Mouse (Mus musculus) embryonic facial prominence, embryonic 10.5 days (tissue): ENCODE measurements at regions not wholly inside any gene's neighbourhood (a gene's known extent, or its start where the extent isn't known, plus 50 kb on each side); places are given as distances from the start of the nearest gene placed in this dataset.

Source experiments
- DNase-seq: peaks from one replicate; pipeline ENCODE4 v3.0.0-alpha.2; 2017; ENCODE audit warnings: low spot score
- H3K27ac ChIP-seq: fragments of 300-500 bp; sonication (generic); replicated peaks from 2 replicates; pipeline ENCODE4 v1.5.1; 2016; ENCODE audit warnings: mild to moderate bottlenecking
- H3K27me3 ChIP-seq: fragments of 300-500 bp; sonication (generic); replicated peaks from 2 replicates; pipeline ENCODE4 v1.6.1; 2016; ENCODE audit warnings: low read depth, mild to moderate bottlenecking; ENCODE audit not compliant: poor library complexity, severe bottlenecking
- H3K36me3 ChIP-seq: fragments of 300-500 bp; sonication (generic); replicated peaks from 2 replicates; pipeline ENCODE4 v1.6.1; 2016; ENCODE audit warnings: mild to moderate bottlenecking, moderate library complexity
- H3K4me1 ChIP-seq: fragments of 300-500 bp; sonication (generic); 2 replicates; pipeline ENCODE4 v1.6.1; 2016
- H3K4me3 ChIP-seq: fragments of 300-500 bp; sonication (generic); 2 replicates; pipeline ENCODE4 v1.5.1; 2016; ENCODE audit warnings: mild to moderate bottlenecking, moderate library complexity
- H3K9me3 ChIP-seq: fragments of 300-500 bp; sonication (generic); 2 replicates; pipeline ENCODE4 v1.6.1; 2016; ENCODE audit warnings: mild to moderate bottlenecking
- WGBS: fragments of 180-500 bp; shearing (Covaris S2); methylation state at CpG from one replicate; pipeline ENCODE4 v1.1.7; 2016; 5-methylcytosine and 5-hydroxymethylcytosine counted together

DNA sequence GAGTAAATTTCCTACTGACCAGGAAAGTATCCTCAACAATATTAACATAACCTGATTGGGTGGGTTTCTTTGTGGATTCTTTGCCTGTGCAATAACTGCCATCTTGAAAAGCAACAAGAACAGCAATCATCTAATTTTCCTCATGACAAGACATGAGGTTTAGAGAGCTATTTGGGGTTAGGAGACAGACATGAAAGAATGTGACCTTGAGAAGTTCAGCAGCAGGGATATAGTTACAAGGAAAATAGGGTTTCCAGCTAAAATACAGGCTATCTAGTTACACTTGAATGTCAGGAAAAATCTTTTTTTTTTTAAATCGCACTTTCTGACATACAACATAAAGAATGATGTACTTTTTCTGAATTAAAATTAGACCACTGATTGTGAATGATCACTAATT lies 83.7 kb upstream of the Lama2 start:
- DNase-seq = no peak
- peak overlapping the region; percentile 75 for H3K27ac ChIP-seq
- WGBS = 42% methylated on average over 1 of the region's 1 CpGs

DNA sequence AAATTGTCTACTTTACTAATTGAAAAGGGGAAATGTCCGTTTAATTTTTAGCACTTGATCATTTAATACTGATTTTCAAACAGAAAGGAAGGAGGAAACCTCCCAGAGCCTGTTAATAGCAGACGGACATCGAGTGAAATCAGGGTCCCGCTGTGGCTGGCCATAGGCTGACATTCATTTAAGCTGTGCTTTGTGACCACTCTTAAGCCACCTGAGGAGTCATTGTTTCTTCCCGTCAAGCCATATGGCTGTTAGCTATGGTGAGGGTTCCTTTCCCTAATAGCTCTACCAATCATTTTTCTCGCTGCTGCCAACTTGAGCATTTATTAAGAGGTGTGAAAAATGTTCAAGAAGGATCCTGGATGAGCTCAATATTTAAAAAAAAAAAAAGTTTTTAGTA lies 78.7 kb upstream of the Lama2 start:
- H3K4me3 ChIP-seq = no peak overlapping the region
- WGBS = 49% methylated on average over 6 of the region's 6 CpGs
- no peak for DNase-seq
- no peak overlapping the region for H3K27ac ChIP-seq
- H3K9me3 ChIP-seq = no peaks in the 10 kb centered on the region
- no peaks in the 10 kb centered on the region for H3K27me3 ChIP-seq
- H3K36me3 ChIP-seq = no peaks in the 10 kb centered on the region
- peaks cover 10% of the 10 kb centered on the region for H3K4me1 ChIP-seq

More for the DNA sequence above, 83.7 kb upstream of the Lama2 start:
- no peaks in the 10 kb centered on the region for H3K27me3 ChIP-seq
- H3K9me3 ChIP-seq = no peaks in the 10 kb centered on the region
- no peaks in the 10 kb centered on the region for H3K36me3 ChIP-seq
- H3K4me1 ChIP-seq = peaks cover 12% of the 10 kb centered on the region
- H3K4me3 ChIP-seq = no peak overlapping the region

DNA sequence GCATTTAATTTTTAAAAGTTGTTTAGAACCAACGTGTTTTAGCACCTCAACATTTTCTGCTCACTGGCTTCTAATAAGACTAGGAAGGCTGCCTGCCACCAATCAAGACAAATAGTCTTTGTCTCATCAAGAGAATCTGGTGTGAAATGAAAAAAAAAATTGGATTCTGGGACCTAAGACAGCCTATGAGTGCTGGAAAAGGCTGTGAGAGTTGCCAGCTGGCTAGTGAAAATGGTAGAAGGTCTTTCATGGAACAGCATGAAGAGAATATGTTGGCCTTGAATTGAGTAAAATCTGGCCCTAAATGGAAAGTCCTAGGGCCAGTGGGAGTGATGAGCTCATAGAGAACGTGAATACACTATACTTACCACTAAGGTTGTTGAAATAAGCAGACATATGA lies 61.8 kb upstream of the Lama2 start:
- no peak overlapping the region for H3K27ac ChIP-seq
- H3K4me3 ChIP-seq = no peak overlapping the region
- 79% methylated on average over 2 of the region's 2 CpGs for WGBS
- H3K36me3 ChIP-seq = no peaks in the 10 kb centered on the region
- no peaks in the 10 kb centered on the region for H3K4me1 ChIP-seq
- H3K27me3 ChIP-seq = no peaks in the 10 kb centered on the region
- H3K9me3 ChIP-seq = no peaks in the 10 kb centered on the region
- DNase-seq = no peak

DNA sequence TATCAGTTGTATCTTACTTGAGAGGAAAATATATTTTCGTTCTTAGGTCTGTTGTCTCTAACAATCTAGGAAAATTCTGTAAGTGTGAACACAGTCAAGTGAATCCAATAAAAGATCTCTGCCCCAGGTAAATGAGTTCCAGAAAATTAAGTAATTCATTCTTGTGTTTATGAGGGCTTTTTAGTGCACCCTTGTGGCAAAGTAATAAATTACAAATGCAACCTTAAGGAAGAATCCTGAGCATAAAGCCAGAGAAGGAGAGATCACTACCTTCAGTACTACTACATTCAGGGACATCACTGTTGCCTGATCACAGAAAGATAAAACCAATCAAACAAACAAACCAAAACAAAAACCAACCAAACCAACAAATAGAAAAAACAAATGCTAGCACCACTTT lies 56.0 kb upstream of the Lama2 start:
- no peak overlapping the region for H3K27ac ChIP-seq
- H3K4me3 ChIP-seq = no peak overlapping the region
- H3K4me1 ChIP-seq = no peaks in the 10 kb centered on the region
- no peak for DNase-seq
- H3K36me3 ChIP-seq = no peaks in the 10 kb centered on the region
- H3K27me3 ChIP-seq = no peaks in the 10 kb centered on the region
- 76% methylated on average over 1 of the region's 1 CpGs for WGBS
- no peaks in the 10 kb centered on the region for H3K9me3 ChIP-seq

DNA sequence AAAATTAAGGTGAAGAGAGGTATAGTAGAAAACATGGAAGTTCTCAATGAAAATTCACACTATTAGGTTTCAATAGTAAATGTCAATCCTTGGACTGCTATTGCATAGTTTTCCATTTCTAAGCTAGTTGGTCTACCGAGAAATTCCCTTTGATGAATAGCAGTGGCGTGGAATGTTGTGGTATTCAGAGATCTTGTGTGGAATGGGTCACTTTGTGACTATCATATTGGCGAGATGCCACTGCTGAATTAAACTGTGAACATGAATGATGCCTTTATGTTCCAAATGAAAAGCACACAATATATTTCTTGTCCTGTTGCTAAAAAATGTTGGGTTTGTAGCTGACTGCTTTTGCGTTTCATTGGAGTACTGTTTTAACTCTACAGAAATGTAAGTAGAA lies 54.8 kb upstream of the Lama2 start:
- Histone ChIP-seq H3K9me3 (no peaks in the 10 kb centered on the region), H3K27ac (no peak overlapping the region), H3K36me3 (no peaks in the 10 kb centered on the region), H3K27me3 (no peaks in the 10 kb centered on the region), H3K4me1 (no peaks in the 10 kb centered on the region), H3K4me3 (no peak overlapping the region)
- DNase-seq = no peak
- WGBS = 86% methylated on average over 4 of the region's 4 CpGs
